Mouse (Mus musculus) erythroblast, embryonic 14.5 days (primary cell): ENCODE measurements around the gene Atp9a. TPM values are rescaled to one million over a fixed set of nuclear protein-coding genes. Genes with fewer than 3 reads are reported as not detected.

Experiments
- H3K27me3 ChIP-seq: 2 replicates; pipeline ENCODE4 v1.6.1; 2012; ENCODE audit warnings: inconsistent platforms; ENCODE audit not compliant: control insufficient read depth
- H3K36me3 ChIP-seq: 2 replicates; pipeline ENCODE4 v1.6.1; 2012; ENCODE audit warnings: mild to moderate bottlenecking, inconsistent platforms; ENCODE audit not compliant: control insufficient read depth
- H3K4me1 ChIP-seq: 2 replicates; pipeline ENCODE4 v1.6.1; 2012; ENCODE audit warnings: inconsistent platforms; ENCODE audit not compliant: control insufficient read depth
- H3K4me3 ChIP-seq: replicated peaks from 2 replicates; pipeline ENCODE3; 2012; ENCODE audit warnings: moderate library complexity, mild to moderate bottlenecking, inconsistent platforms
- H3K9me3 ChIP-seq: 2 replicates; pipeline ENCODE4 v1.6.1; 2012; ENCODE audit warnings: low read length, inconsistent platforms, mixed read lengths; ENCODE audit not compliant: control insufficient read depth
- GATA1 ChIP-seq: IDR thresholded peaks from 2 replicates; pipeline ENCODE4 v1.6.1; 2012; ENCODE audit warnings: low read length, inconsistent platforms, mixed read lengths
- TAL1 ChIP-seq: IDR thresholded peaks from 3 replicates; pipeline ENCODE4 v1.6.1; 2012; ENCODE audit warnings: low read length, inconsistent platforms, mixed read lengths
- polyA plus RNA-seq: library from polyadenylated mRNA; stranded (reverse); fragments of >175 nt; gene quantifications from 2 replicates; pipeline ENCODE4 v1.2.3, GENCODE M21; 2012

The Atp9a gene
- polyA plus RNA-seq, 1 experiment, result 0.03 TPM

DNA sequence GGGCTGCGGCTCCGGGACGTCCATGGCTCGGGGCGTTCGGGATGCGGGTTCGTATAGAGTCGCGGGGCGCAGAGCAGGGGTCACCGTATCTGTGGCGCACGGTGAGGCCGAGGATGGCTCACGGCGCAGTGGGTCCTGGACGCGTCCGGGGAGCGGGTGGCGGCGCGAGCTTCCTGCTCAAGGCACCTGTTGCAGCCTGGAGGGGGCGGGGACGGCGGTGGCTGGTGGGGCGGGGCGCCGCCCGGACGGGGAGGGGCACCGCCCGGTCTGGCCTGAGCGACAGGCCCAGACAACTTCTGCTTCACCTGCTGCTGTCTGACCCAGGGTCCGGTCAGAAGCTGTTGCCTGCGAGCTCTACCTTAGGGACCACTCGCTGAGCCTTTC, 152.0 kb downstream of the Atp9a start:
- TF ChIP-seq TAL1 (no peak), GATA1 (no peak)
- H3K36me3 ChIP-seq, result no peaks in the 10 kb centered on the region
- peak overlapping the region; percentile 37 for H3K4me3 ChIP-seq
- H3K9me3 ChIP-seq, result no peaks in the 10 kb centered on the region
- H3K27me3 ChIP-seq, result peaks cover 29% of the 10 kb centered on the region
- peaks cover 14% of the 10 kb centered on the region for H3K4me1 ChIP-seq

GRCm38 (mm10) chr2:168589368-168590167, 152.6 kb downstream of the Atp9a start:
- TF ChIP-seq GATA1, result no peak
- TF ChIP-seq TAL1, result no peak
- H3K27me3 ChIP-seq, result peaks cover 29% of the 10 kb centered on the region
- no peaks in the 10 kb centered on the region for H3K9me3 ChIP-seq
- no peaks in the 10 kb centered on the region for H3K36me3 ChIP-seq
- peak overlapping the region; percentile 37 for H3K4me3 ChIP-seq
- H3K4me1 ChIP-seq, result peaks cover 14% of the 10 kb centered on the region

- Histone ChIP-seq H3K36me3 (no peaks in the 10 kb centered on the region), H3K4me3 (no peak overlapping the region), H3K27me3 (peaks cover 29% of the 10 kb centered on the region), H3K9me3 (no peaks in the 10 kb centered on the region), H3K4me1 (peaks cover 14% of the 10 kb centered on the region)
- no peak for TF ChIP-seq TAL1
- no peak for TF ChIP-seq GATA1
Measured at GRCm38 (mm10) chr2:168588591-168589367, 153.4 kb downstream of the Atp9a start.

- H3K9me3 ChIP-seq, result no peaks in the 10 kb centered on the region
- H3K4me1 ChIP-seq, result peaks cover 14% of the 10 kb centered on the region
- no peak overlapping the region for H3K4me3 ChIP-seq
- H3K36me3 ChIP-seq, result no peaks in the 10 kb centered on the region
- peaks cover 29% of the 10 kb centered on the region for H3K27me3 ChIP-seq
- no peak for TF ChIP-seq TAL1
- no peak for TF ChIP-seq GATA1
Measured at GRCm38 (mm10) chr2:168587159-168587558, 155.1 kb downstream of the Atp9a start.

GRCm38 (mm10) chr2:168586512-168586911, 155.7 kb downstream of the Atp9a start:
- no peaks in the 10 kb centered on the region for H3K36me3 ChIP-seq
- peaks cover 14% of the 10 kb centered on the region for H3K4me1 ChIP-seq
- H3K4me3 ChIP-seq, result no peak overlapping the region
- no peaks in the 10 kb centered on the region for H3K9me3 ChIP-seq
- peaks cover 29% of the 10 kb centered on the region for H3K27me3 ChIP-seq
- TF ChIP-seq TAL1 (no peak), GATA1 (no peak)

- H3K9me3 ChIP-seq, result no peaks in the 10 kb centered on the region
- H3K4me1 ChIP-seq, result peaks cover 2% of the 10 kb centered on the region; the same call in 1 of the 2 replicates
- H3K36me3 ChIP-seq, result no peaks in the 10 kb centered on the region
- H3K4me3 ChIP-seq, result no peak overlapping the region
- TF ChIP-seq TAL1 (no peak), GATA1 (no peak)
- peaks cover 21% of the 10 kb centered on the region for H3K27me3 ChIP-seq
Measured at GRCm38 (mm10) chr2:168584857-168585256, 157.4 kb downstream of the Atp9a start.

Other genes starting within 250 kb of the Atp9a start
- not detected in 2 replicates for gene Nfatc2, start 140.8 kb downstream of the Atp9a start, polyA plus RNA-seq
- 0.01 TPM in 2 replicates for gene Sall4, start 25.5 kb upstream of the Atp9a start, polyA plus RNA-seq
- gene Zfp64, start 213.2 kb upstream of the Atp9a start, polyA plus RNA-seq, result 1.3 and 1.5 TPM in 2 replicates